Mouse (Mus musculus): Measurements from ENCODE around the gene Shq1. TPM values are rescaled to one million over a fixed set of nuclear protein-coding genes. Genes with fewer than 3 reads are reported as not detected.
A peak's percentile ranks its signal among the peaks of the same experiment; 100 is the strongest.

The Shq1 gene
- polyA plus RNA-seq, 2 experiments = 9.5 to 12.3 TPM

- peaks cover 7% of the 10 kb centered on the region for H3K4me1 ChIP-seq (ENCODE audit: control insufficient read depth, insufficient read depth, low read length)
- no peak overlapping the region for H3K9ac ChIP-seq (ENCODE audit: low read depth, low read length, severe bottlenecking)
- H3K36me3 ChIP-seq (ENCODE audit: control insufficient read depth, insufficient read depth, low read length) = no peaks in the 10 kb centered on the region
- DNase-seq (ENCODE audit: low spot score) (no peak), ATAC-seq (ENCODE audit: low FRiP score, low read depth) (no peak)
- TF ChIP-seq POLR2A (IDR thresholded peaks at IDR 0.05; ENCODE audit: borderline replicate concordance, extremely low read depth, insufficient read depth, insufficient read length) = no peak
- H3K27ac ChIP-seq (replicated peaks; ENCODE audit: low read depth, low read length) = no peak overlapping the region
- no peak overlapping the region for H3K4me3 ChIP-seq (replicated peaks; ENCODE audit: low read length)
- 79% methylated on average over 5 of the region's 5 CpGs for WGBS
- H3K27me3 ChIP-seq (ENCODE audit: control insufficient read depth, insufficient read depth, low read length) = no peaks in the 10 kb centered on the region
- H3K9me3 ChIP-seq (ENCODE audit: control insufficient read depth, low read length) = no peaks in the 10 kb centered on the region
- no peak overlapping the region for H3K4me2 ChIP-seq (replicated peaks; ENCODE audit: low read depth, low read length, severe bottlenecking)
These were observed 29.0 kb upstream of the Shq1 start for GRCm38 (mm10) chr6:100699986-100700385.

- Histone ChIP-seq H3K9me3 (ENCODE audit: control insufficient read depth, low read length) (no peaks in the 10 kb centered on the region), H3K27ac (replicated peaks; ENCODE audit: low read depth, low read length) (no peak overlapping the region), H3K27me3 (ENCODE audit: control insufficient read depth, insufficient read depth, low read length) (no peaks in the 10 kb centered on the region), H3K4me1 (ENCODE audit: control insufficient read depth, insufficient read depth, low read length) (no peaks in the 10 kb centered on the region), H3K4me3 (replicated peaks; ENCODE audit: low read length) (no peak overlapping the region), H3K9ac (ENCODE audit: low read depth, low read length, severe bottlenecking) (no peak overlapping the region), H3K36me3 (ENCODE audit: control insufficient read depth, insufficient read depth, low read length) (no peaks in the 10 kb centered on the region), H3K4me2 (replicated peaks; ENCODE audit: low read depth, low read length, severe bottlenecking) (no peak overlapping the region)
- WGBS = 68% methylated on average over 2 of the region's 2 CpGs
- no peak for ATAC-seq (ENCODE audit: low FRiP score, low read depth)
- no peak for DNase-seq (ENCODE audit: low spot score)
- TF ChIP-seq POLR2A (IDR thresholded peaks at IDR 0.05; ENCODE audit: borderline replicate concordance, extremely low read depth, insufficient read depth, insufficient read length) = no peak
These were observed 15.4 kb upstream of the Shq1 start for GRCm38 (mm10) chr6:100686341-100686740.

- WGBS = 92% methylated on average over 2 of the region's 2 CpGs
- H3K27me3 ChIP-seq (ENCODE audit: control insufficient read depth, insufficient read depth, low read length) = no peaks in the 10 kb centered on the region
- no peak for ATAC-seq (ENCODE audit: low FRiP score, low read depth)
- DNase-seq (ENCODE audit: low spot score) = no peak
- 0 out of 2 replicates have a peak, but pooled peaks cover 3% of the 10 kb centered on the region for H3K4me1 ChIP-seq (ENCODE audit: control insufficient read depth, insufficient read depth, low read length)
- H3K9ac ChIP-seq (ENCODE audit: low read depth, low read length, severe bottlenecking) = no peak overlapping the region
- H3K36me3 ChIP-seq (ENCODE audit: control insufficient read depth, insufficient read depth, low read length) = no peaks in the 10 kb centered on the region
- H3K4me3 ChIP-seq (replicated peaks; ENCODE audit: low read length) = no peak overlapping the region
- no peaks in the 10 kb centered on the region for H3K9me3 ChIP-seq (ENCODE audit: control insufficient read depth, low read length)
- no peak overlapping the region for H3K27ac ChIP-seq (replicated peaks; ENCODE audit: low read depth, low read length)
- no peak overlapping the region for H3K4me2 ChIP-seq (replicated peaks; ENCODE audit: low read depth, low read length, severe bottlenecking)
- no peak for TF ChIP-seq POLR2A (IDR thresholded peaks at IDR 0.05; ENCODE audit: borderline replicate concordance, extremely low read depth, insufficient read depth, insufficient read length)
These were observed 7.7 kb upstream of the Shq1 start for GRCm38 (mm10) chr6:100678636-100679035.

GRCm38 (mm10) chr6:100676461-100676860, 5.5 kb upstream of the Shq1 start:
- no peak overlapping the region for H3K27ac ChIP-seq (replicated peaks; ENCODE audit: low read depth, low read length)
- H3K4me3 ChIP-seq (replicated peaks; ENCODE audit: low read length) = no peak overlapping the region
- no peaks in the 10 kb centered on the region for H3K36me3 ChIP-seq (ENCODE audit: control insufficient read depth, insufficient read depth, low read length)
- no peak overlapping the region for H3K4me2 ChIP-seq (replicated peaks; ENCODE audit: low read depth, low read length, severe bottlenecking)
- TF ChIP-seq POLR2A (IDR thresholded peaks at IDR 0.05; ENCODE audit: borderline replicate concordance, extremely low read depth, insufficient read depth, insufficient read length) = no peak
- H3K9me3 ChIP-seq (ENCODE audit: control insufficient read depth, low read length) = no peaks in the 10 kb centered on the region
- H3K4me1 ChIP-seq (ENCODE audit: control insufficient read depth, insufficient read depth, low read length) = peaks cover 4% of the 10 kb centered on the region; the same call in 1 of the 2 replicates
- no peak for ATAC-seq (ENCODE audit: low FRiP score, low read depth)
- DNase-seq (ENCODE audit: low spot score) = no peak
- H3K9ac ChIP-seq (ENCODE audit: low read depth, low read length, severe bottlenecking) = no peak overlapping the region
- WGBS = 83% methylated on average over 7 of the region's 7 CpGs
- H3K27me3 ChIP-seq (ENCODE audit: control insufficient read depth, insufficient read depth, low read length) = no peaks in the 10 kb centered on the region

GRCm38 (mm10) chr6:100674974-100675373, 4.0 kb upstream of the Shq1 start:
- no peak for TF ChIP-seq POLR2A (IDR thresholded peaks at IDR 0.05; ENCODE audit: borderline replicate concordance, extremely low read depth, insufficient read depth, insufficient read length)
- no peak overlapping the region for H3K4me3 ChIP-seq (replicated peaks; ENCODE audit: low read length)
- H3K4me1 ChIP-seq (ENCODE audit: control insufficient read depth, insufficient read depth, low read length) = peaks cover 7% of the 10 kb centered on the region; the same call in 1 of the 2 replicates
- H3K9me3 ChIP-seq (ENCODE audit: control insufficient read depth, low read length) = no peaks in the 10 kb centered on the region
- no peaks in the 10 kb centered on the region for H3K36me3 ChIP-seq (ENCODE audit: control insufficient read depth, insufficient read depth, low read length)
- 23% methylated on average over 6 of the region's 6 CpGs for WGBS
- H3K9ac ChIP-seq (ENCODE audit: low read depth, low read length, severe bottlenecking) = no peak overlapping the region
- no peak overlapping the region for H3K27ac ChIP-seq (replicated peaks; ENCODE audit: low read depth, low read length)
- ATAC-seq (ENCODE audit: low FRiP score, low read depth) (no peak), DNase-seq (ENCODE audit: low spot score) (peak; percentile 71)
- no peaks in the 10 kb centered on the region for H3K27me3 ChIP-seq (ENCODE audit: control insufficient read depth, insufficient read depth, low read length)
- H3K4me2 ChIP-seq (replicated peaks; ENCODE audit: low read depth, low read length, severe bottlenecking) = no peak overlapping the region

GRCm38 (mm10) chr6:100671401-100671800, 444 bp upstream of the Shq1 start:
- no peak for TF ChIP-seq POLR2A (IDR thresholded peaks at IDR 0.05; ENCODE audit: borderline replicate concordance, extremely low read depth, insufficient read depth, insufficient read length)
- WGBS = 8% methylated on average over 7 of the region's 7 CpGs
- H3K9ac ChIP-seq (ENCODE audit: low read depth, low read length, severe bottlenecking) = no peak overlapping the region

More at GRCm38 (mm10) chr6:100671401-100671800, 444 bp upstream of the Shq1 start:
- H3K4me2 ChIP-seq (replicated peaks; ENCODE audit: low read depth, low read length, severe bottlenecking) = peak overlapping the region; percentile 97
- H3K36me3 ChIP-seq (ENCODE audit: control insufficient read depth, insufficient read depth, low read length) = no peaks in the 10 kb centered on the region
- no peak for DNase-seq (ENCODE audit: low spot score)
- H3K9me3 ChIP-seq (ENCODE audit: control insufficient read depth, low read length) = no peaks in the 10 kb centered on the region
- H3K4me1 ChIP-seq (ENCODE audit: control insufficient read depth, insufficient read depth, low read length) = peaks cover 7% of the 10 kb centered on the region; the same call in 1 of the 2 replicates
- H3K27me3 ChIP-seq (ENCODE audit: control insufficient read depth, insufficient read depth, low read length) = no peaks in the 10 kb centered on the region
- H3K4me3 ChIP-seq (replicated peaks; ENCODE audit: low read length) = peak overlapping the region; percentile 86
- no peak for ATAC-seq (ENCODE audit: low FRiP score, low read depth)
- no peak overlapping the region for H3K27ac ChIP-seq (replicated peaks; ENCODE audit: low read depth, low read length)
